Mouse (Mus musculus) liver, adult 2 months (tissue): ENCODE measurements at regions not wholly inside any gene's neighbourhood (a gene's known extent, or its start where the extent isn't known, plus 50 kb on each side); places are given as distances from the start of the nearest gene placed in this dataset.

ENCODE experiments used
- CTCF ChIP-seq: fragments of 200-500 bp; IDR thresholded peaks from 2 replicates; pipeline ENCODE4 v1.5.1; 2011; ENCODE audit warnings: low read depth, low read length, control low read depth
- POLR2A ChIP-seq: fragments of 200-500 bp; IDR thresholded peaks from 2 replicates; pipeline ENCODE4 v1.6.1; 2011; ENCODE audit warnings: low read length, control low read depth; ENCODE audit not compliant: insufficient read depth; ENCODE audit errors: extremely low read depth

- TF ChIP-seq CTCF: no peak
- TF ChIP-seq POLR2A: no peak
These were observed 431.2 kb downstream of the Bckdhb start for GRCm38 (mm10) chr9:84356167-84356566.
